Mouse (Mus musculus): ENCODE data around the gene Ap1s1. TPM values are rescaled to one million over a fixed set of nuclear protein-coding genes. Genes with fewer than 3 reads are reported as not detected.
A peak's percentile ranks its signal among the peaks of the same experiment; 100 is the strongest.

Gene Ap1s1
- total RNA-seq, 2 experiments from 2014 or later, result 349 to 354 TPM

- DNase-seq (ENCODE audit: extremely low spot score in 1 of 2, low spot score in 2 of 2), result no peak
- intact Hi-C loops (cut with DNase I), result no loop called here
- no peak overlapping the region for H3K27ac ChIP-seq
- no peak for TF ChIP-seq CTCF (IDR thresholded peaks at IDR 0.05)
- H3K4me3 ChIP-seq, result no peak overlapping the region
Measured at GRCm38 (mm10) chr5:137007276-137007675, 38.7 kb downstream of the Ap1s1 start.

GRCm38 (mm10) chr5:137000612-137001011 lies 45.3 kb downstream of the Ap1s1 start:
- Histone ChIP-seq H3K27ac (no peak overlapping the region), H3K4me3 (no peak overlapping the region)
- TF ChIP-seq CTCF (IDR thresholded peaks at IDR 0.05), result no peak
- DNase-seq (ENCODE audit: extremely low spot score in 1 of 2, low spot score in 2 of 2), result no peak
- intact Hi-C loops (cut with DNase I), result no loop called here

- Histone ChIP-seq H3K4me3 (no peak overlapping the region), H3K27ac (no peak overlapping the region)
- TF ChIP-seq CTCF (IDR thresholded peaks at IDR 0.05), result no peak
- no peak for DNase-seq (ENCODE audit: extremely low spot score in 1 of 2, low spot score in 2 of 2)
- intact Hi-C loops (cut with DNase I), result no loop called here
Measured at GRCm38 (mm10) chr5:136999449-136999848, 46.5 kb downstream of the Ap1s1 start.

GRCm38 (mm10) chr5:136989801-136990200 lies 56.1 kb downstream of the Ap1s1 start:
- DNase-seq (ENCODE audit: extremely low spot score in 1 of 2, low spot score in 2 of 2), result no peak
- TF ChIP-seq CTCF (IDR thresholded peaks at IDR 0.05), result no peak
- no peak overlapping the region for H3K4me3 ChIP-seq
- intact Hi-C loops (cut with DNase I), result loop anchor here (10.0 kb wide), 1 partner anchor 615 kb away; the partner anchor contains the start of gene Mospd3
- H3K27ac ChIP-seq, result no peak overlapping the region

- intact Hi-C loops (cut with DNase I), result loop anchor here (10.0 kb wide), 1 partner anchor 616 kb away; the partner anchor contains the start of gene Mospd3
- Histone ChIP-seq H3K27ac (no peak overlapping the region), H3K4me3 (peak overlapping the region; percentile 76)
- TF ChIP-seq CTCF (IDR thresholded peaks at IDR 0.05), result no peak
- DNase-seq (ENCODE audit: extremely low spot score in 1 of 2, low spot score in 2 of 2), result no peak
Measured at GRCm38 (mm10) chr5:136988420-136988819, 57.5 kb downstream of the Ap1s1 start.

- Histone ChIP-seq H3K4me3 (peak within 1 kb of the TSS; percentile 76), H3K27ac (peak within 1 kb of the TSS; percentile 98)
- no peak for DNase-seq (ENCODE audit: extremely low spot score in 1 of 2, low spot score in 2 of 2)
- intact Hi-C loops (cut with DNase I), result loop anchor here (10.0 kb wide), 1 partner anchor 617 kb away; the partner anchor contains the start of gene Mospd3
- TF ChIP-seq CTCF (IDR thresholded peaks at IDR 0.05), result no peak
Measured at GRCm38 (mm10) chr5:136987934-136988271, 58.0 kb downstream of the Ap1s1 start, which contains the start of gene Znhit1. Znhit1 (minus strand) TSS chr5:136988021.

GRCm38 (mm10) chr5:136987138-136987933 lies 58.6 kb downstream of the Ap1s1 start:
- peak; percentile 73 to 78 for DNase-seq (ENCODE audit: extremely low spot score in 1 of 2, low spot score in 2 of 2)
- Histone ChIP-seq H3K4me3 (peak overlapping the region; percentile 76), H3K27ac (peak overlapping the region; percentile 98)
- intact Hi-C loops (cut with DNase I), result loop anchor here (10.0 kb wide), 1 partner anchor 617 kb away; the partner anchor contains the start of gene Mospd3
- TF ChIP-seq CTCF (IDR thresholded peaks at IDR 0.05), result no peak

GRCm38 (mm10) chr5:136986695-136987137 lies 59.2 kb downstream of the Ap1s1 start, which contains the start of gene Plod3:
Plod3 (plus strand) TSS chr5:136987019.
- peak; percentile 93 to 96 for DNase-seq (ENCODE audit: extremely low spot score in 1 of 2, low spot score in 2 of 2)
- no peak; the same call in 1 of the 2 replicates for TF ChIP-seq CTCF (IDR thresholded peaks at IDR 0.05)
- peak within 1 kb of the TSS; percentile 76 for H3K4me3 ChIP-seq
- intact Hi-C loops (cut with DNase I), result loop anchor here (1.0 to 10.0 kb wide), 3 partner anchors 24 to 618 kb away; partner anchors contain the start of gene Mospd3
- peak within 1 kb of the TSS; percentile 98 for H3K27ac ChIP-seq

Small RNA genes within 50 kb of the gene (microRNA-seq; reads per million reads assigned to microRNA genes)
- gene Mir702, result 234 to 412 reads per million in 2 experiments

Other genes with a start within 250 kb of the Ap1s1 start
- gene Col26a1, start 162.9 kb downstream of the Ap1s1 start, total RNA-seq (2021), result 10 to 100 TPM in 1 of 2 experiments, 1 to 10 TPM in 1; 9.4 to 12.8 TPM
- gene Ift22, start 138.0 kb downstream of the Ap1s1 start, total RNA-seq (2021), result 10 to 100 TPM; 94.8 to 95.0 TPM
- gene Fis1, start 92.9 kb downstream of the Ap1s1 start, total RNA-seq (2021), result 100 to 1,000 TPM; 256 to 271 TPM
- under 1 TPM; 0.30 to 0.32 TPM for gene Cldn15, start 79.5 kb downstream of the Ap1s1 start, total RNA-seq (2021)
- gene Plod3, start 59.1 kb downstream of the Ap1s1 start, total RNA-seq (2021), result 10 to 100 TPM; 38.7 to 39.1 TPM
- gene Znhit1, start 58.1 kb downstream of the Ap1s1 start, total RNA-seq (2021), result 10 to 100 TPM; 82.0 to 91.0 TPM
- gene Vgf, start 19.7 kb downstream of the Ap1s1 start, total RNA-seq (2021), result 100 to 1,000 TPM; 433 to 446 TPM
- gene Serpine1, start 26.1 kb upstream of the Ap1s1 start, total RNA-seq (2021), result 1 to 10 TPM in 1 of 2 experiments, under 1 TPM in 1; 0.91 to 1.1 TPM
- 1 to 10 TPM; 4.3 to 5.7 TPM for gene Trim56, start 70.1 kb upstream of the Ap1s1 start, total RNA-seq (2021)
- gene Muc3, start 103.2 kb upstream of the Ap1s1 start, total RNA-seq (2021), result not detected
- gene Muc3a, start 166.3 kb upstream of the Ap1s1 start, total RNA-seq (2021), result 1 to 10 TPM; 4.6 to 5.4 TPM
- gene Ache, start 241.4 kb upstream of the Ap1s1 start, total RNA-seq (2021), result 10 to 100 TPM; 53.8 to 62.9 TPM
- gene Ufsp1, start 248.5 kb upstream of the Ap1s1 start, total RNA-seq (2021), result 10 to 100 TPM; 11.6 to 14.4 TPM